Mouse (Mus musculus) CH12F3 (cell line): ENCODE data around the gene Gm20696.

Experiments
- in situ Hi-C: fragments of 300-500 bp; cut with MboI; formaldehyde crosslinking; loops from 2 replicates; pipeline ENCODE4 v1.14.3; 2020; ENCODE audit warnings: low sequenced_read_pairs

Gene Gm20696

DNA sequence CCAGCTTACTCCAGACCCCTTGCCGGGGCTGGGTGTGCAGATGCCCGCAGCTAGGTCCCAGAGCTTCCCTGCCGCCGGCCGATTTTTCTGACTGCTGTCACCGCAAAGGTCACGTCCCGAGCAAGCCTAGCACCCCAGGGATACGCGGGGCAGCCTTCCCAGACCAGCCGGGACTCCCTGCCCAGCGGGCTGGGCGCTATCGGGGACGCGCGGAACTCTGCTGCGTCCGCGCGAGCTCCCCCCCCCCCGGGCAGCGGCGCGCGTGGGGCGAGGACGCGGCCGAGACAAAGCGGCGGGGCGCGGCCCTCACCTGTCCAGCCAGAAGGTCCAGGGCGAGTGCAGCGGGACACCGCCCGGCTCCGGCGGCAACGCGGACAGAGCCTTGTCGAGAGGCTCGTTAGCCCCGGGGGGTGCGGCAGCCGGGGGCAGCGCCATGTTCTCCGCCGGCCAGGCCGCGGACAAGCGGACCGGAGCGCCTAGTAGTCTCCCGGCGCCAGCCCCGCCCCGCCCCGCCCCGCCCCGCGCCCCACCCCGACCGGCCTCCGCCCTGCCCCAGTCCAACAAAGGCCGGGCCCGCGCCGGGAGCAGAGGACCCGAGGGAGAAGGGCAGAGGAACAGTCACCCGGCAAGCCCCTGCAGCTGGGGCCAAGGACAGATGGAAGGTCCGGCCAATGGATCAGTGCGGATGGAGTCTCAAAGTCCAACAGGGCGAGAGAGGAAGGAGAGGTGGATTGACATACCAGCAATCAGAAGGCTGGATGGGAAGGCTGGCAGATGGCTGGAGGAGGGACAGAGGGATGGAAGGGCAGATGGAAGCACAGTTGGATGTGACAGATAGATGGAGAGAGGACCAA is at the start of gene Gm20696, which contains the start of gene Eif4e3:
TSS of gene Gm20696 (minus strand) at position 480 of the 854 bp plus-strand sequence.
TSS of gene Eif4e3 (minus strand) at position 454 of the 854 bp plus-strand sequence.
- in situ Hi-C loops: no loop called here

DNA sequence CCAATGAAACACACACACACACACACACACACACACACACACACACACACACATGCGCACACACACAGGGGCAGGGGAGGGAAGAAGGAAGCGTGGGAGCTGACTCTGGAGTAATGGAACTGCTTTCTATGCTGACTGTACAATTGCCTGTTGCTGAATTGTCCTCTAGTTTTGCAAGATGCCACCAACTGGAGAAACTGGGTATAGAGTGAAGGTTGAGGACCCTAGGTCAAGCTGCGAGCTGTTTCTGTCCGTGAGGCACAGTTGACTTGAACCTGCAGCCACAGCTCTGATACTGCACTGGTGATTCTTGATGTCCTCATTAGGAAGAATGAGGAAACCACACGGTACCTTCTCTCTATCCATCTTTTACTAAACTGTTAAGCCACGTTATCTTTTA is 49.3 kb upstream of the Gm20696 start:
- in situ Hi-C loops: no loop called here

GRCm38 (mm10) chr6:99715191-99715590 is 48.6 kb upstream of the Gm20696 start:
- in situ Hi-C loops: no loop called here

GRCm38 (mm10) chr6:99713256-99713655 is 46.7 kb upstream of the Gm20696 start:
- in situ Hi-C loops: no loop called here

DNA sequence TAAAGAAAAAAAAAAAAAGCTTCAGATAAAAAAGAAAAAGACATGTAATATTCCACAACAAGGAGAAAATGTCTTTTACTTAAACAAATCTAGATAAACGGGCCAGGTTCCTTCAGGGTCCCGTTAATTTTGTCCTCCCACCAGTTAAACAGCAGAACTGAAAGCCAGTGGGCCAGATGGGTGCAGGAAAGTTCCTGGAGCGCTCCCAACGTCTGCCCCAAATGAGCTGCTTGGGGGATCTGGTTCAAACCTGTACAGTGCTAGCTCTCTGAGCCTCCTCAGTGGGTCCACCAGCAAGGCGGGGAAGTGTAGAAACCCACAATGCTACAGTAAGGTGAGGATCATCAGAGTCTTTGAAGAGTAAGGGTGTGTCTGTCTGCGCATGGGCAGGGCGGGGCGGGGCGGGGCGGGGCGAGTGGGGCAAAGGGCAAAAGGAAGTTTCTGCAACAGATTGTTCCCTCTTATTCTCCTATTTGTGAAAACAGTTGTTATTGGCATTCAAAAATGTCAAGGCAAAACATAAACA is 45.0 kb upstream of the Gm20696 start:
- in situ Hi-C loops: no loop called here

- in situ Hi-C loops: no loop called here
Measured at GRCm38 (mm10) chr6:99700484-99700883, 33.9 kb upstream of the Gm20696 start.

- in situ Hi-C loops: no loop called here
Measured at GRCm38 (mm10) chr6:99692916-99693841, 26.6 kb upstream of the Gm20696 start.

GRCm38 (mm10) chr6:99692206-99692915 is 25.8 kb upstream of the Gm20696 start, which contains the start of gene Gpr27:
Gene Gpr27, plus strand, starts transcription at chr6:99692679.
- in situ Hi-C loops: no loop called here

- in situ Hi-C loops: no loop called here
Measured at GRCm38 (mm10) chr6:99691666-99692205, 25.1 kb upstream of the Gm20696 start.

DNA sequence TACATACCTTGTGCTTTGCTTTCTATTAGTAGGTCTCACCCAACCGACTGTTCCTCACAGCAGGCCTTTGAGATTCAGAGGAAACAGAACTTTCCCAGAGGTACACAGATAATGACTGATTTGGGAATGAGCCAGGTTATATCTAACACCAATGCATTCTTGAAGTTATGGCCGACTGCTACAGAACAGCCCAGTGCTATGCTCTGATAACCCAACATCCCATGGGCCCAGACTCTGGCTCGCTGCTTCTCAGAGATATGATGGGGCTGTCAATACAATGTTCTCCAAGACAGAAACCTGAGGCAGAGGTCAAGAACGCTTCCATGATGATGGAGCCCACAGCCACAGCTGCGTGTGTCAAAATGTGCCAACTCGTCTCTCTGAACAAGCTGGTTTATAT is 21.9 kb upstream of the Gm20696 start:
- in situ Hi-C loops: no loop called here

DNA sequence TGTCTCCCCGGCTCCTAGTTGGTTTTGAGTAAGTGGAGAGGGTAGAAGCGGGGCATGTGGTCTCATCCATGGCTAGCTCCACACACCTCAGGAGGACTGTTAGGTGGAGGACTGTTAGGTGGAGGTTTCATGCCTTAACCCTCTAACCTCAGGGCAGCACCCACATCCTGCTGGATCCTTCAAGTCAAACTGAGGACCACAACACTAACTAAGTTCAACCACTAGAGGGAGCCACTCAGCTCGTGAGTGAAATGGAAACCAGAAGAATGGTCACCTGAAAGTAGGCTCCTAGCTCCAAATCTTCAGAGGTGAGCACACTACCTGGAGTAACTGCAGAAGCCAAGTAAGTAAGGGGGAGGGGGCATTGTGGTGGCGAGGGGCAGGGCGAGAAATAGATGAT is 18.3 kb upstream of the Gm20696 start:
- in situ Hi-C loops: no loop called here

DNA sequence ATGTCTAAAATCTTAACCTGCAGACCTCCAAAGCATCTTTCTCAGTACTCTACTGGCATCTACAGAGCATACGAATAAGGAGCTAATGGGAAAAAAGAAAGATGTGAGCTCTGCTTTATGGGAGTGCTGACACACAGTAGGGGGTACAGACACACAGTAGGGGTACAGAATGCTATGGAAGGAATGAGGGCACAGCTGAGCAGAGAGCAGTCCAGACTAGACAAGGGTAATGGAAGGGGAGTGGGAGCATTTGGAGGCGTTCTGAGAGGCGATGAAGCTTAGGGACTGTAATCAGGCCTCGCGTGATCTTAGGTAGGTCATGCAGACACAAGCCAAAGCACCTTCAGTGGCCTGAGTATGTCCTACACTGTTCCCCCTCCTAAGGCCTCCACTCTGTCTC is 17.4 kb upstream of the Gm20696 start:
- in situ Hi-C loops: no loop called here

DNA sequence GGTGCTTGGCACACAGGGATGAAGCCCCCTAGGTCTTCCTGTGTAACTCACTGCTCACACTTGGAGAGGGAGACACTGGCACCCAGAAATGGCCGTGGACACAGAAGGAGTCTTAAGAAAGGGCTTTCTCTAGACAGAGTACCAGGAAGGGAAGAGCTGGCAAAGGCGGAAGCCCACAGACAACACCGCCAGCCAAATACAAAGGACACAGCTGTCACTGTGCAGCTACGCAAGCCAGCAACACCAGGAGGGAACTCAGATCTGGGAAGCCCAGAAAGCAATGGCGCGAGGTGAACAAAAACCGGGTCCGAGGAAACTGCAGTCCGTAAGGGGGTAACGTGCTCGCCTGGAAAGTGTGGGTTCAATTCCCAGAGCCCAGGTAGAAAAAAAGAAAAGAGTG is 11.5 kb upstream of the Gm20696 start:
- in situ Hi-C loops: no loop called here

DNA sequence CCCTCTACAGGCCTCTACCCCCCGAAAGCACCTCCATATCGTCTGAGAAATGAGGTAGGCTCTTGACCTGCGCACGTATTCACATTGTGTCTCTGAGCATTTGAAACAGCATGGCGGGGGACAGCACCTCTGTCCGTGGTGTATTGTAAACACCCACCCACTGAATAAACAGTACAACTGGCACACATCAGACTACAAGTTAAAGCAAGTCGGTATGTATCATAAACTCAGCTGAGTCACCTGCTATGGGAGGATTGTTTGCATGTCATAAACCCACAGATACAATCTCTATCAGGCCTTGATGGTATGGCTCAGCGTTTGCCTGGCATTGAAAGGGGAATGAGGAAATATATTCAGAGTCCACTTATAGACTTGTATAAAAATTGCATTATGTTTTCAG is 10.7 kb upstream of the Gm20696 start:
- in situ Hi-C loops: no loop called here

DNA sequence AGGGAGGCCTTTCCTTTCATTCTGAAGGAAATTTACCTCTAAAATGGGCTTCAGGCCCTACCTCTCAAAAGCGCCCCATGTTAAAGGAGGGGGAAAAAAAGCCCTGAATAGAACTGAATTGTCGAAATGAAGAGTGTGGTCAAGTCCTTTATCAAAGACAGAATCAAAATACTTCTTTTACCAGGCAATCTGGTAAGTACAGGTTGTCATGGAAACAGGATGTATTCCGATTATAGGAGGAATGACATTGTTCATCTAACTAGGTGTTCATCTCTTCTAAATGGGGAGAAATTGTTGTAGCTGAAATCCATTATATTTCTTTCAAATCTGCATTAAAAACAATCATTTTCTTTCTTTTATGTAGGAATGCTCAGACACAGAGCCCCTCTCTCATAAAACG is 7.9 kb upstream of the Gm20696 start:
- in situ Hi-C loops: no loop called here

DNA sequence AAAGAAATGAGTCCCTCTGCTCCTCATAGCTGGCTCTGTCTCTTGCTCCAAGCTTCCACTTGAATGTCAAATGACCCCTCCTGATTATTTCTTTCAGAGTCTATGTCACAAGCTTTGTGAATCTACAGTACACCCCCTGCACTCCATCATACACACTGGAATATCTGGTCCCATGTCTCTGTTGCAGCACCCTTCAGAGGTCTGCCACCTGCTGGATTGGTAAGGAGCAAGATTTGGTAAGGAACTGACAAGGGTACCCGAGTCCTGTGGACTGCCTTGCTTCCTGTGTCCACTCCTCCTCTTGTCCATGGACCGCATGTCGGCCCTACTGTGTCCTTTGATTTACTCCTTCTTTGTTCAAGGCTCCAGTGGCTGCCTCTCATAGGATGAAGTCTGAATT is 5.2 kb upstream of the Gm20696 start:
- in situ Hi-C loops: no loop called here

DNA sequence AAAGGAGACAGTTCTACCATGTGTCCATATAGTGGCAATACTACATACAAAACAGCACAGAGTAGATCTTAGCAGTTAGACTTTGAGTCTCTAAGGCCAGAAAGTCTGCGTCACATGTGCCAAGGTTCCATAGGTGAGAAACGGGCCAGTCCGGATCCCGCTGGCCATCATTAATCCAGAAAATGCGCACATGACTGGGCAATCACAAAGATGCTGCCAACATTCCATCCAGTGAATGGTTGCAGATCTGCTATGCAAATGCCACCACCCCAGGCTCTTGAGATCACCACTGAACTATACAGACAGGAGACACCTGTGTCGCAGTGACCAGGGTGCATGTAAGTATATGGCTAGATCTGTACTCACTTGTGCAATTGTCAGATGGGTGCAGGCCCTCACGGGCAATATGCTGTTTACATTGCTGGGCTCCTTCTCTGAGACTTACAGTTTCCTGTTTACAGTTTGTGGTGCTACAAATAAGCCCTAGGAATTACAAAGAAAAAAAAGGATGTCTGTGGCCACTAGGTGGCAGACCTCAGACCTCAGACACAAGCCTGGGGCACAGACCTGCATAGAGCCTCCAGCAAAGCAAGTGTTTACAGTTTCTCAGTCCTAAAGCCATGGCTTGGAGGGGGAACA is 4.0 kb upstream of the Gm20696 start:
- in situ Hi-C loops: no loop called here

DNA sequence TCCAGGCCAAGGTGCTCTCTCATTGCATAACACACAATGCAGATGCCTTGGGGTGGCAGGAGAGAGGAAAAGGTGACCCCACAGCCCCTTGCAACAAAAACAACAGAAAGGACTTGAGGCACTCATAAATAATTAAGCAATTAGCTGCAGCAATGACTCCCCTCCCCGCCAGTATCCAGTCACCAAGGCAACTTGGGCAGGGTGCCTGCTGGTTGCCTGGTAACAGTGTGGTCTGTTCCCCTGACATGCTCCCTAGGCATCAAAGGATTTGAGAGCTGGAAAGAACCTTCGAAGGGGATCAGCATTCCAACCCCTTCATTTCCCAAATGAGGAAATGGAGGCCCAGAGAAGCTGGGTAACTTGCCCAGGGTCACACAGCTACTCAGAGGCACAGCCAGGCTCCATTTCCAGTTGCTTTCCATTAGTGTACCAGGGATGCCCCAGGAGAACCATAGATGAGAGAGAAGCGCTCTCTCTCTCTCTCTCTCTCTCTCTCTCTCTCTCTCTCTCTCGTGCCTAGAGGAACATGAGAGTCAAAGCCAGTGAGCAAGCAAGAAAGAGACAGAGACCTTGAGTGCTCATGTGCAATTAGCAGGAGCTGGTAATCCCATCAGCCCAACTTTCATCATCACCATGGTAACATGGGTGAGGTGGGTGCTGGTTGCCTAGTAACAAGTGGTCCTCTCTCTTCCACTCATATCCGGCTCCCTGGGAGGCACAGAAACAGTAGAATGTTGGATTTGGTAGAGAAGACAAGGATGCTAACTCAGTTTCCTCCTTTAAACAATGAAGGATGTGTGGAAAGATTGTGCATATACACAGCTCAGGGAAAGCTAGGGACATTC is 3.1 kb upstream of the Gm20696 start:
- in situ Hi-C loops: no loop called here

DNA sequence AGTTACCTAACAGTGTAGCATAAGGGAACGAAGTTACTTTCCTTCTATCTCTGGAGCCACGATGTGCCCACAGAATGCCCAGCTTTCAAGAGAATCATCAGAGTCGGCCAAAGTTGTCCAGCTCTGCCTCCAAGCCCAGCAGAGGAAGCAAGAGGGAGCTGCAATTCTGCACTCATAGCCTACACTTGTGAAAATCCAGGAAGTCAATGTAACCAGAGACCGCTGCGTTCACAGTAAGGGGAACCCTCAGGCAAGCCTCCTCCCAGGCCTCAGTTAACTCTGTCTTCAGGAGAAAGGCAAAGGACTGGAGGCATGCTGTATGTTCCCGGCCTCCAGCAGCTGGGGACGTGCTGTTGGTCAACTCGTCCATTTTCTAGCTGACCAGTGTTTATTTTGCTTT is 693 bp upstream of the Gm20696 start:
- in situ Hi-C loops: no loop called here
